Mouse (Mus musculus): ENCODE results near the gene Tpsg1.
A peak's percentile ranks its signal among the peaks of the same experiment; 100 is the strongest.

GRCm38 (mm10) chr17:25397804-25398519 lies 28.9 kb downstream of the Tpsg1 start:
- peak; percentile 81 for TF ChIP-seq CTCF (IDR thresholded peaks at IDR 0.05; ENCODE audit: insufficient read depth, low read length)
- TF ChIP-seq POLR2A (IDR thresholded peaks at IDR 0.05; ENCODE audit: borderline replicate concordance, extremely low read depth, low read depth, low read length): no peak
